Mouse (Mus musculus) ES-Bruce4 (cell line): ENCODE results near the gene Sox4.

Experiments
- CTCF ChIP-seq: IDR thresholded peaks from one replicate; pipeline ENCODE4 v1.8.1; 2011; ENCODE audit warnings: low read depth, low read length
- EP300 ChIP-seq: IDR thresholded peaks from 2 replicates; pipeline ENCODE4 v1.6.1; 2011; ENCODE audit warnings: low read depth, low read length; ENCODE audit not compliant: insufficient read depth
- POLR2A ChIP-seq: IDR thresholded peaks from one replicate; pipeline ENCODE4 v1.8.1; 2011; ENCODE audit warnings: low read length; ENCODE audit not compliant: insufficient read depth

- TF ChIP-seq POLR2A (no peak), CTCF (no peak), EP300 (no peak)
Observed at GRCm38 (mm10) chr13:28946565-28947135, 6.9 kb downstream of the Sox4 start.
